Mouse (Mus musculus): ENCODE results near the gene Igf1r.

Gene Igf1r

GRCm38 (mm10) chr7:68087496-68087895 is 134.9 kb downstream of the Igf1r start:
- no peak for DNase-seq

GRCm38 (mm10) chr7:68088825-68089224 is 136.2 kb downstream of the Igf1r start:
- DNase-seq: no peak

- no peak for DNase-seq
These were observed 137.1 kb downstream of the Igf1r start for GRCm38 (mm10) chr7:68089725-68090124.

GRCm38 (mm10) chr7:68090576-68090975 is 137.9 kb downstream of the Igf1r start:
- DNase-seq: no peak

- no peak for DNase-seq
These were observed 139.8 kb downstream of the Igf1r start for GRCm38 (mm10) chr7:68092304-68092978.

GRCm38 (mm10) chr7:68093817-68094216 is 141.2 kb downstream of the Igf1r start:
- DNase-seq: no peak

- no peak for DNase-seq
These were observed 142.9 kb downstream of the Igf1r start for GRCm38 (mm10) chr7:68095574-68095973.

- no peak for DNase-seq
These were observed 143.8 kb downstream of the Igf1r start for GRCm38 (mm10) chr7:68096411-68096810.

- no peak for DNase-seq
These were observed 144.6 kb downstream of the Igf1r start for GRCm38 (mm10) chr7:68097081-68097836.

- DNase-seq: no peak
These were observed 145.5 kb downstream of the Igf1r start for GRCm38 (mm10) chr7:68098098-68098497.

- DNase-seq: no peak
These were observed 147.8 kb downstream of the Igf1r start for GRCm38 (mm10) chr7:68100388-68100787.

GRCm38 (mm10) chr7:68102456-68103177 is 150.0 kb downstream of the Igf1r start:
- peak; percentile 31 to 36 for DNase-seq

- DNase-seq: no peak
These were observed 150.5 kb downstream of the Igf1r start for GRCm38 (mm10) chr7:68103178-68103530.

GRCm38 (mm10) chr7:68111532-68111931 is 158.9 kb downstream of the Igf1r start:
- no peak for DNase-seq

GRCm38 (mm10) chr7:68112582-68112981 is 160.0 kb downstream of the Igf1r start:
- no peak for DNase-seq

- DNase-seq: no peak
These were observed 161.7 kb downstream of the Igf1r start for GRCm38 (mm10) chr7:68114364-68114763.

GRCm38 (mm10) chr7:68114983-68115715 is 162.5 kb downstream of the Igf1r start:
- DNase-seq: no peak

- DNase-seq: no peak
These were observed 164.9 kb downstream of the Igf1r start for GRCm38 (mm10) chr7:68117567-68117966.

GRCm38 (mm10) chr7:68117981-68118380 is 165.4 kb downstream of the Igf1r start:
- no peak for DNase-seq

GRCm38 (mm10) chr7:68119605-68120004 is 167.0 kb downstream of the Igf1r start:
- DNase-seq: no peak

- DNase-seq: no peak
These were observed 169.8 kb downstream of the Igf1r start for GRCm38 (mm10) chr7:68122418-68122817.

- DNase-seq: no peak
These were observed 172.7 kb downstream of the Igf1r start for GRCm38 (mm10) chr7:68125347-68125746.

- DNase-seq: peak; percentile 35 to 58
These were observed 175.2 kb downstream of the Igf1r start for GRCm38 (mm10) chr7:68127799-68128261.
